Mouse (Mus musculus) neutrophil, adult 65 days (primary cell): ENCODE results near the gene Obox3. TPM values are rescaled to one million over a fixed set of nuclear protein-coding genes. Genes with fewer than 3 reads are reported as not detected.

ENCODE experiments used
- total RNA-seq: library from RNA; stranded (reverse); gene quantifications from 2 replicates; pipeline ENCODE4 v1.2.4, GENCODE M21; 2023

The Obox3 gene
- total RNA-seq = not detected in 2 replicates

GRCm38 (mm10) chr7:15639802-15640201, at the start of gene Obox3:
Obox3 (minus strand) TSS chr7:15639902.

Other genes starting within 250 kb of the Obox3 start
- not detected in 2 replicates for gene Obox5, start 110.2 kb upstream of the Obox3 start, total RNA-seq
- gene Obox6, start 199.8 kb upstream of the Obox3 start, total RNA-seq = not detected in 2 replicates
- not detected in 2 replicates for gene Crx, start 240.1 kb upstream of the Obox3 start, total RNA-seq
- not detected in 2 replicates for gene Crxos, start 242.7 kb upstream of the Obox3 start, total RNA-seq